Mouse (Mus musculus): ENCODE results near the gene Sac3d1. TPM values are rescaled to one million over a fixed set of nuclear protein-coding genes. Genes with fewer than 3 reads are reported as not detected.

Gene Sac3d1
- polyA plus RNA-seq, 1 experiment: 44.7 TPM

- Histone ChIP-seq H3K4me3 (ENCODE audit: insufficient read depth, poor library complexity, severe bottlenecking) (no peak overlapping the region), H3K79me3 (ENCODE audit: low read depth) (no peaks in the 10 kb centered on the region), H3ac (ENCODE audit: control insufficient read depth, insufficient read length, low read depth) (no peak overlapping the region), H3K36me3 (ENCODE audit: control insufficient read depth, insufficient read depth) (no peaks in the 10 kb centered on the region), H3K79me2 (ENCODE audit: control insufficient read depth, insufficient read depth) (no peaks in the 10 kb centered on the region), H3K27me3 (ENCODE audit: control insufficient read depth, insufficient read depth, insufficient read length) (peaks cover 52% of the 10 kb centered on the region)
- TF ChIP-seq MYOG (IDR thresholded peaks at IDR 0.05; ENCODE audit: control insufficient read depth, extremely low read depth, insufficient read length) (no peak), CTCF (IDR thresholded peaks at IDR 0.05; ENCODE audit: control insufficient read depth, insufficient read depth, insufficient read length) (no peak), MAX (IDR thresholded peaks at IDR 0.05) (no peak), MYOD1 (IDR thresholded peaks at IDR 0.05; ENCODE audit: control insufficient read depth, insufficient read length, low read depth) (no peak), CEBPB (IDR thresholded peaks at IDR 0.05; ENCODE audit: low read depth) (no peak), FOSL1 (IDR thresholded peaks at IDR 0.05; ENCODE audit: insufficient read depth, low read length, poor library complexity, severe bottlenecking) (no peak), USF1 (IDR thresholded peaks at IDR 0.05; ENCODE audit: low read depth) (no peak)
Measured at GRCm38 (mm10) chr19:6155174-6155573, 36.7 kb upstream of the Sac3d1 start.

GRCm38 (mm10) chr19:6144842-6145241 is 26.4 kb upstream of the Sac3d1 start:
- Histone ChIP-seq H3ac (ENCODE audit: control insufficient read depth, insufficient read length, low read depth) (no peak overlapping the region), H3K4me3 (ENCODE audit: insufficient read depth, poor library complexity, severe bottlenecking) (no peak overlapping the region), H3K27me3 (ENCODE audit: control insufficient read depth, insufficient read depth, insufficient read length) (peaks cover 14% of the 10 kb centered on the region), H3K79me2 (ENCODE audit: control insufficient read depth, insufficient read depth) (peaks cover 8% of the 10 kb centered on the region), H3K36me3 (ENCODE audit: control insufficient read depth, insufficient read depth) (no peaks in the 10 kb centered on the region), H3K79me3 (ENCODE audit: low read depth) (no peaks in the 10 kb centered on the region)
- no peak for TF ChIP-seq FOSL1 (IDR thresholded peaks at IDR 0.05; ENCODE audit: insufficient read depth, low read length, poor library complexity, severe bottlenecking)
- peak; percentile 3 for TF ChIP-seq USF1 (IDR thresholded peaks at IDR 0.05; ENCODE audit: low read depth)

DNA sequence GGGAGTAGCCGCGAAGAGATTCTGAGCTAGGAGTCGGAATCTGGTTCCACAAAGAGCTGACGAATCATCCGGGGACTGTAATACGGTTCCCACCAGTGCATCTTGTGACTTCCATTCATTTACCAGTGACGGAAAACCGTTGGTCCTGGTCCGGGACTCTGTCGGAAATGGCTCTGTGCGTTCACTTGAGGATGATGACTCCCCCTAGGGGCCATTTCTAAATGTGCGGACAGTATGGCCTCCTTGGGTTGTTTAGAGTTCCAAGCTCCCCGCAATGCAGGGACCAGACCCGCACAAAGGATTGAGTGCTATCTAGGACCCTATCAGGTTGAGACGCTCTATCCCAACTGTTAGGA is 22.9 kb upstream of the Sac3d1 start, which contains the start of gene Arl2:
Arl2 (minus strand) TSS at position 155 of the 356 bp plus-strand sequence.
- no peaks in the 10 kb centered on the region for H3K79me3 ChIP-seq (ENCODE audit: low read depth)
- H3ac ChIP-seq (ENCODE audit: control insufficient read depth, insufficient read length, low read depth): peak within 1 kb of the TSS; percentile 97
- TF ChIP-seq MYOG (IDR thresholded peaks at IDR 0.05; ENCODE audit: control insufficient read depth, extremely low read depth, insufficient read length) (no peak), MYOD1 (IDR thresholded peaks at IDR 0.05; ENCODE audit: control insufficient read depth, insufficient read length, low read depth) (no peak), CTCF (IDR thresholded peaks at IDR 0.05; ENCODE audit: control insufficient read depth, insufficient read depth, insufficient read length) (peak; percentile 54), CEBPB (IDR thresholded peaks at IDR 0.05; ENCODE audit: low read depth) (no peak)
- H3K27me3 ChIP-seq (ENCODE audit: control insufficient read depth, insufficient read depth, insufficient read length): peaks cover 10% of the 10 kb centered on the region
- H3K79me2 ChIP-seq (ENCODE audit: control insufficient read depth, insufficient read depth): peaks cover 8% of the 10 kb centered on the region
- peak within 1 kb of the TSS; percentile 56 for H3K4me3 ChIP-seq (ENCODE audit: insufficient read depth, poor library complexity, severe bottlenecking)
- H3K36me3 ChIP-seq (ENCODE audit: control insufficient read depth, insufficient read depth): no peaks in the 10 kb centered on the region

GRCm38 (mm10) chr19:6140678-6141393 is 22.4 kb upstream of the Sac3d1 start, which contains the start of gene Batf2:
Batf2 (plus strand) TSS chr19:6140983.
- TF ChIP-seq MAX (IDR thresholded peaks at IDR 0.05) (peak; percentile 6), CTCF (IDR thresholded peaks at IDR 0.05; ENCODE audit: control insufficient read depth, insufficient read depth, insufficient read length) (peak; percentile 92), MYOG (IDR thresholded peaks at IDR 0.05; ENCODE audit: control insufficient read depth, extremely low read depth, insufficient read length) (no peak), MYOD1 (IDR thresholded peaks at IDR 0.05; ENCODE audit: control insufficient read depth, insufficient read length, low read depth) (no peak), FOSL1 (IDR thresholded peaks at IDR 0.05; ENCODE audit: insufficient read depth, low read length, poor library complexity, severe bottlenecking) (no peak), CEBPB (IDR thresholded peaks at IDR 0.05; ENCODE audit: low read depth) (no peak), USF1 (IDR thresholded peaks at IDR 0.05; ENCODE audit: low read depth) (peak; percentile 95)
- peak within 1 kb of the TSS; percentile 56 for H3K4me3 ChIP-seq (ENCODE audit: insufficient read depth, poor library complexity, severe bottlenecking)
- H3K27me3 ChIP-seq (ENCODE audit: control insufficient read depth, insufficient read depth, insufficient read length): peaks cover 7% of the 10 kb centered on the region
- H3K79me2 ChIP-seq (ENCODE audit: control insufficient read depth, insufficient read depth): peaks cover 8% of the 10 kb centered on the region
- no peaks in the 10 kb centered on the region for H3K79me3 ChIP-seq (ENCODE audit: low read depth)
- H3ac ChIP-seq (ENCODE audit: control insufficient read depth, insufficient read length, low read depth): peak within 1 kb of the TSS; percentile 97
- H3K36me3 ChIP-seq (ENCODE audit: control insufficient read depth, insufficient read depth): no peaks in the 10 kb centered on the region

DNA sequence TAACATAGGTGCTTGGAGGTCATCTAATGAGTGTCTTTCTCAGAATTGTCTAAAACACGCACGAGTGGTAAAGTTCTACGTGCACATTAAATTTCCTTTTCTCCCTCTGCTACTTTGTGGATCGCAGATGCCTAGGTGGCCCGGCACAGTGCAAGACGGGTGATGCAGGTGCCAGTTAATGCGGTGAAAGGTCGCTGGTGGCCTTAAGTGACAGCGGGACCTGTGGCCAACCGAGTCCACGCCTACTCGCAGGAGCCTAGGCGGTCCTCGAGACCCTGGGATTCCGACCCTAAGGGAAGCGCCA is 21.9 kb upstream of the Sac3d1 start:
- Histone ChIP-seq H3K27me3 (ENCODE audit: control insufficient read depth, insufficient read depth, insufficient read length) (peaks cover 6% of the 10 kb centered on the region), H3K4me3 (ENCODE audit: insufficient read depth, poor library complexity, severe bottlenecking) (peak overlapping the region; percentile 56), H3K36me3 (ENCODE audit: control insufficient read depth, insufficient read depth) (peaks cover 3% of the 10 kb centered on the region), H3K79me2 (ENCODE audit: control insufficient read depth, insufficient read depth) (peaks cover 8% of the 10 kb centered on the region), H3ac (ENCODE audit: control insufficient read depth, insufficient read length, low read depth) (peak overlapping the region; percentile 97), H3K79me3 (ENCODE audit: low read depth) (no peaks in the 10 kb centered on the region)
- TF ChIP-seq CEBPB (IDR thresholded peaks at IDR 0.05; ENCODE audit: low read depth) (no peak), USF1 (IDR thresholded peaks at IDR 0.05; ENCODE audit: low read depth) (no peak), MYOG (IDR thresholded peaks at IDR 0.05; ENCODE audit: control insufficient read depth, extremely low read depth, insufficient read length) (no peak), CTCF (IDR thresholded peaks at IDR 0.05; ENCODE audit: control insufficient read depth, insufficient read depth, insufficient read length) (no peak), MYOD1 (IDR thresholded peaks at IDR 0.05; ENCODE audit: control insufficient read depth, insufficient read length, low read depth) (no peak), FOSL1 (IDR thresholded peaks at IDR 0.05; ENCODE audit: insufficient read depth, low read length, poor library complexity, severe bottlenecking) (no peak), MAX (IDR thresholded peaks at IDR 0.05) (no peak)

GRCm38 (mm10) chr19:6139701-6140100 is 21.3 kb upstream of the Sac3d1 start:
- Histone ChIP-seq H3ac (ENCODE audit: control insufficient read depth, insufficient read length, low read depth) (no peak overlapping the region), H3K79me3 (ENCODE audit: low read depth) (no peaks in the 10 kb centered on the region), H3K79me2 (ENCODE audit: control insufficient read depth, insufficient read depth) (peaks cover 8% of the 10 kb centered on the region), H3K4me3 (ENCODE audit: insufficient read depth, poor library complexity, severe bottlenecking) (no peak overlapping the region), H3K27me3 (ENCODE audit: control insufficient read depth, insufficient read depth, insufficient read length) (peaks cover under 1% of the 10 kb centered on the region), H3K36me3 (ENCODE audit: control insufficient read depth, insufficient read depth) (peaks cover 3% of the 10 kb centered on the region)
- TF ChIP-seq CTCF (IDR thresholded peaks at IDR 0.05; ENCODE audit: control insufficient read depth, insufficient read depth, insufficient read length) (no peak), MYOG (IDR thresholded peaks at IDR 0.05; ENCODE audit: control insufficient read depth, extremely low read depth, insufficient read length) (no peak), MYOD1 (IDR thresholded peaks at IDR 0.05; ENCODE audit: control insufficient read depth, insufficient read length, low read depth) (no peak), FOSL1 (IDR thresholded peaks at IDR 0.05; ENCODE audit: insufficient read depth, low read length, poor library complexity, severe bottlenecking) (no peak), MAX (IDR thresholded peaks at IDR 0.05) (no peak), USF1 (IDR thresholded peaks at IDR 0.05; ENCODE audit: low read depth) (no peak), CEBPB (IDR thresholded peaks at IDR 0.05; ENCODE audit: low read depth) (no peak)

Data from C2C12 (cell line).